Mouse (Mus musculus) neural tube, embryonic 12.5 days (tissue): ENCODE measurements at regions not wholly inside any gene's neighbourhood (a gene's known extent, or its start where the extent isn't known, plus 50 kb on each side); places are given as distances from the start of the nearest gene placed in this dataset.
A peak's percentile ranks its signal among the peaks of the same experiment; 100 is the strongest.

Experiments
- ATAC-seq: fragments of 200-750 bp; cut with Nextera tagmentation; 2 replicates; pipeline ENCODE4 v1.8.0; 2017; ENCODE audit warnings: low read depth, mild to moderate bottlenecking, moderate TSS enrichment, moderate library complexity; ENCODE audit not compliant: low FRiP score
- H3K27ac ChIP-seq: fragments of 300-500 bp; sonication (generic); 2 replicates; pipeline ENCODE4 v1.5.1; 2016
- H3K27me3 ChIP-seq: fragments of 300-500 bp; sonication (generic); replicated peaks from 2 replicates; pipeline ENCODE4 v1.6.1; 2016; ENCODE audit warnings: mild to moderate bottlenecking
- H3K36me3 ChIP-seq: fragments of 300-500 bp; sonication (generic); 2 replicates; pipeline ENCODE4 v1.6.1; 2016; ENCODE audit warnings: mild to moderate bottlenecking
- H3K4me1 ChIP-seq: fragments of 300-500 bp; sonication (generic); 2 replicates; pipeline ENCODE4 v1.6.1; 2016
- H3K4me2 ChIP-seq: fragments of 300-500 bp; sonication (generic); replicated peaks from 2 replicates; pipeline ENCODE4 v1.6.1; 2016; ENCODE audit warnings: mild to moderate bottlenecking
- H3K4me3 ChIP-seq: fragments of 300-500 bp; sonication (generic); 2 replicates; pipeline ENCODE4 v1.5.1; 2016
- H3K9ac ChIP-seq: fragments of 300-500 bp; sonication (generic); 2 replicates; pipeline ENCODE4 v1.6.1; 2016; ENCODE audit warnings: mild to moderate bottlenecking
- H3K9me3 ChIP-seq: fragments of 300-500 bp; sonication (generic); 2 replicates; pipeline ENCODE4 v1.6.1; 2016; ENCODE audit warnings: mild to moderate bottlenecking
- WGBS: fragments of 180-500 bp; shearing (Covaris S2); methylation state at CpG from one replicate; pipeline ENCODE4 v1.1.7; 2016; 5-methylcytosine and 5-hydroxymethylcytosine counted together

DNA sequence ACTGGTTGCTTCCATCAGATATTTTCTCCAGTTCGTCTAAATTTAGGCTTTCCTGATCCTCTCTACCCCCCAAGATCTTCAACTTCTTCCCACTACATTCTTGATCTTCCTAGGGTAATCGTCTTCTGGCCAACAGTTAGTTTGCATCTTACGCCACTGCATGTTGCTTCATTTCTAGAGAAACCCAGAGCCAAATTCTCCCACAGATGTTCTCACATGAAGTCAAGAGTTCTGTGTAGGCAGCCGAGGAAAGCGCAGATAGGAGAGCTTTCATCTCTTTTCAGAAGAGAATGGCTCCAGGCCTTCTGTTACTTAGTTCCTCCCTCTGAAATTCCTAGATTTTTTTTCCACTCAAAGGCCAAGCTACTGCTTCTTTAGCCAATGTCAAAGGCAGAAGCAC, 179.9 kb downstream of the Fgf10 start:
- Histone ChIP-seq H3K36me3 (no peaks in the 10 kb centered on the region), H3K4me1 (no peaks in the 10 kb centered on the region), H3K4me2 (no peak overlapping the region), H3K4me3 (no peak overlapping the region), H3K27me3 (no peaks in the 10 kb centered on the region), H3K27ac (no peak overlapping the region), H3K9me3 (no peaks in the 10 kb centered on the region), H3K9ac (no peak overlapping the region)
- no peak for ATAC-seq
- 91% methylated on average over 5 of the region's 5 CpGs for WGBS

- ATAC-seq, result no peak
- 89% methylated on average over 8 of the region's 8 CpGs for WGBS
- H3K4me1 ChIP-seq, result no peaks in the 10 kb centered on the region
These were observed 181.1 kb downstream of the Fgf10 start for GRCm38 (mm10) chr13:118850708-118851107.

DNA sequence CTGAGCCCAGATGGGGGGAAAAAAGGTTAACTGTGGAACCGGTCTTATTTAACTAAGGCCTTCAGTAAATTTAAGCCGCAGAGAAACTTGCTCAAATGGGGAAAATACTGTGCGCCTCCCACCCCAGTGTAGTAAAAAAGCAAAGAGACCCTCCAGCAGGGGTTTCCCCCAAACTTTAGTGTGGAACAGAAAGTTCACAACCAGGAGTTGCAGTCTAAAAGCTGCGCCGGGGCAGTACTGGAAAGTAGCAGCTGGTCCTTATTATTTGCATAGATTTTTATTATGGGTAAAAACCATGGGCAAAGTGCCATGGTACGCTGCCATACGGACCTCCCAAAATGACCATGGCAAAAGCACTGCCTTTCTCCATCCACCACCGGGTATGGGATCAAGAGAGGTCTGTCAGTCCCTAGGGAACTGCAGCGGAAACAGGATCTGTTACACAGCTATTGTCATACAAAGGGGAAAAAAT, 216.8 kb downstream of the Fgf10 start:
- H3K4me1 ChIP-seq, result no peaks in the 10 kb centered on the region
- no peak overlapping the region for H3K4me2 ChIP-seq
- no peaks in the 10 kb centered on the region for H3K36me3 ChIP-seq
- no peaks in the 10 kb centered on the region for H3K27me3 ChIP-seq
- WGBS, result 71% methylated on average over 9 of the region's 9 CpGs
- no peak overlapping the region for H3K4me3 ChIP-seq
- no peak overlapping the region for H3K27ac ChIP-seq
- no peak overlapping the region for H3K9ac ChIP-seq
- H3K9me3 ChIP-seq, result no peaks in the 10 kb centered on the region
- no peak for ATAC-seq

More at GRCm38 (mm10) chr13:118850708-118851107, 181.1 kb downstream of the Fgf10 start:
- no peak overlapping the region for H3K9ac ChIP-seq
- H3K36me3 ChIP-seq, result no peaks in the 10 kb centered on the region
- no peak overlapping the region for H3K4me3 ChIP-seq
- no peak overlapping the region for H3K27ac ChIP-seq
- H3K27me3 ChIP-seq, result no peaks in the 10 kb centered on the region
- no peak overlapping the region for H3K4me2 ChIP-seq
- no peaks in the 10 kb centered on the region for H3K9me3 ChIP-seq

DNA sequence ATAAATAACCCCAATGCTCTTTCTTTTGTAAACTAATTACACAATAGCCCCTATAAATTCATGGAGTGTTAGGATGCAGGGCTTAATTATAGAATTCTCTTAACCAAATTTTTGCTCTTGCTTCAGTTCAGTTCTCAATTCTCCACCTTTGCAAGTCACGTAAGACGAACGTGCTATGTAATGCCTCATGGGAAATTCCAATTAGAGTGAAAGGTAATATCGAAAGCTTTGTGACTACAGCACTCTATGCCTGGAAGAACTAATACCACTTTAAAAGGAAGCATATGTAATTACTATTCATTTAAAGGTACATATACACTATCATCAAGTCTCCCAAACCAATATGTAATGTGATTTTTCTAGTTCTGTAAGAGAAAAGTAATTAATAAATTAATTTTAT, 225.5 kb downstream of the Fgf10 start:
- no peaks in the 10 kb centered on the region for H3K4me1 ChIP-seq
- H3K36me3 ChIP-seq, result no peaks in the 10 kb centered on the region
- no peak overlapping the region for H3K4me2 ChIP-seq
- WGBS, result 85% methylated on average over 4 of the region's 4 CpGs
- no peak for ATAC-seq
- H3K27ac ChIP-seq, result no peak overlapping the region
- H3K27me3 ChIP-seq, result no peaks in the 10 kb centered on the region
- no peak overlapping the region for H3K4me3 ChIP-seq
- no peak overlapping the region for H3K9ac ChIP-seq
- no peaks in the 10 kb centered on the region for H3K9me3 ChIP-seq

DNA sequence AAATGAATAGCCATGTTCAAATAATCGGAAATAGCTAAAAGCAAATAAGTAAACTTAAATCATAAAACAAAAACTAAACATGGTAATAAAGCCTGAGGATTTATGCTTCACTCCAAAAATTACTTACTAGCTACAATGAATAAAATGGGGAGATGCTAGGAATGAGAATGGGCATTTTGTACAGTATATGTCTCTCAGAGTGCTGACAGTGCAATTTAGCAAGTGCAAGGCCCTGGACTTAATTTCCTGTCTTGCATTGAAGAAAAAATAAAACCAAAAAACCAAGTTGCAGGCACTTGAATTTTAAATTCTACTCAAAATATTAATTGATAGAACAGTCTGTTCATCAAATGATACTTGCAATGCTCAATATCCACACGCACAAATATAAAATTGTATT, 232.4 kb downstream of the Fgf10 start:
- no peaks in the 10 kb centered on the region for H3K4me1 ChIP-seq
- H3K27me3 ChIP-seq, result no peaks in the 10 kb centered on the region
- H3K27ac ChIP-seq, result no peak overlapping the region
- no peaks in the 10 kb centered on the region for H3K36me3 ChIP-seq
- H3K9ac ChIP-seq, result no peak overlapping the region
- no peak overlapping the region for H3K4me3 ChIP-seq
- H3K9me3 ChIP-seq, result no peaks in the 10 kb centered on the region
- no peak for ATAC-seq
- WGBS, result 95% methylated on average over 2 of the region's 2 CpGs
- no peak overlapping the region for H3K4me2 ChIP-seq

GRCm38 (mm10) chr13:118910351-118910750, 240.8 kb downstream of the Fgf10 start:
- no peak for ATAC-seq
- Histone ChIP-seq H3K27ac (no peak overlapping the region), H3K36me3 (no peaks in the 10 kb centered on the region), H3K9me3 (no peaks in the 10 kb centered on the region), H3K4me2 (no peak overlapping the region), H3K9ac (no peak overlapping the region), H3K4me1 (no peaks in the 10 kb centered on the region), H3K4me3 (no peak overlapping the region), H3K27me3 (no peaks in the 10 kb centered on the region)
- WGBS, result 85% methylated on average over 2 of the region's 2 CpGs

- H3K9me3 ChIP-seq, result no peaks in the 10 kb centered on the region
- no peaks in the 10 kb centered on the region for H3K27me3 ChIP-seq
- WGBS, result 85% methylated on average over 3 of the region's 3 CpGs
- no peak for ATAC-seq
- H3K9ac ChIP-seq, result no peak overlapping the region
- no peak overlapping the region for H3K27ac ChIP-seq
- H3K4me1 ChIP-seq, result no peaks in the 10 kb centered on the region
- no peak overlapping the region for H3K4me3 ChIP-seq
- no peaks in the 10 kb centered on the region for H3K36me3 ChIP-seq
- no peak overlapping the region for H3K4me2 ChIP-seq
These were observed 271.2 kb downstream of the Fgf10 start for GRCm38 (mm10) chr13:118940786-118941185.

GRCm38 (mm10) chr13:118966120-118966676, 296.6 kb downstream of the Fgf10 start:
- H3K4me2 ChIP-seq, result no peak overlapping the region
- ATAC-seq, result no peak
- 85% methylated on average over 3 of the region's 3 CpGs for WGBS
- no peaks in the 10 kb centered on the region for H3K27me3 ChIP-seq
- H3K9ac ChIP-seq, result no peak overlapping the region
- no peaks in the 10 kb centered on the region for H3K4me1 ChIP-seq
- H3K9me3 ChIP-seq, result 0 out of 2 replicates have a peak, but pooled peaks cover 3% of the 10 kb centered on the region
- H3K27ac ChIP-seq, result no peak overlapping the region
- H3K36me3 ChIP-seq, result no peaks in the 10 kb centered on the region
- no peak overlapping the region for H3K4me3 ChIP-seq

DNA sequence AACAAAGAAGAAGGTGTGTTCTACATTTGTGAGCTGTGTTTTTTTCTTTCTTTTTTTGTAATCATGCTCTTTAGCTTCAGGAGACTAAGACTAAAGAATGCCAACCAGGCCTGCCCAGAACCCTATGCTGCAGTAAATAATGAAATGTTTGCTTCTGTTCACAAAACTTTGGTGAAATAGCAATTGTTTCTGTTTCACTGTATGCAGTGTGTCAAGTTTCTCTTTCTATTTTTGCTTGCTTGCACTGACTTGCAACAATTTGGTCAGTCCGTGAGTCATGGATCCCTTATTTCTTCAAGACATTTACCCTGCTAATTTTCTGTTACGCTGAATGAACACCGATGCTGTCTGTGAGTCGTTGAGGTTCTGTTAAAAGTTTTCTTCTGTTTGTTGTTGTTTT, 298.1 kb downstream of the Fgf10 start:
- Histone ChIP-seq H3K9me3 (no peaks in the 10 kb centered on the region), H3K27ac (no peak overlapping the region), H3K4me3 (no peak overlapping the region), H3K9ac (no peak overlapping the region), H3K4me2 (no peak overlapping the region), H3K4me1 (no peaks in the 10 kb centered on the region), H3K27me3 (no peaks in the 10 kb centered on the region), H3K36me3 (no peaks in the 10 kb centered on the region)
- 92% methylated on average over 4 of the region's 4 CpGs for WGBS
- no peak for ATAC-seq

DNA sequence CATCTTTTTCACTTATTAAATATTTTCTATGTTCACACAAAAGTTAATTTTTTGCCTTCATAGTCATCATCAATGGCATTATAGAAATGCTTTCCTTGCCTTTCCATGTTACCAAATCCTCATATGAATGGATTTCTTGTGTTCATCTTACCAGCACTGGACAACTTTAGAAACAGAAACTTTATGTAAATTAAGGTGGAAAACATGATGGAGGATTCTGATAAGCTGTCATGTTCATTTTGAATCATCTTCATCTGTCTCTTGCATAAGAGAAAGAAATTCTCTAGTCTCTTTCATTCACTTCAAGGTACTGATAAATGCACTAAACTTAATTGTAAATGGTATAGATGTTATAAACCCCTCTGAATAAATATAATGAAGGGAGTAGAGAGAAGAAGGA, 305.4 kb downstream of the Fgf10 start:
- H3K4me2 ChIP-seq, result no peak overlapping the region
- H3K9me3 ChIP-seq, result no peaks in the 10 kb centered on the region
- H3K27me3 ChIP-seq, result no peaks in the 10 kb centered on the region
- H3K36me3 ChIP-seq, result no peaks in the 10 kb centered on the region
- H3K4me1 ChIP-seq, result no peaks in the 10 kb centered on the region
- H3K9ac ChIP-seq, result no peak overlapping the region
- ATAC-seq, result no peak
- H3K27ac ChIP-seq, result no peak overlapping the region
- H3K4me3 ChIP-seq, result no peak overlapping the region

DNA sequence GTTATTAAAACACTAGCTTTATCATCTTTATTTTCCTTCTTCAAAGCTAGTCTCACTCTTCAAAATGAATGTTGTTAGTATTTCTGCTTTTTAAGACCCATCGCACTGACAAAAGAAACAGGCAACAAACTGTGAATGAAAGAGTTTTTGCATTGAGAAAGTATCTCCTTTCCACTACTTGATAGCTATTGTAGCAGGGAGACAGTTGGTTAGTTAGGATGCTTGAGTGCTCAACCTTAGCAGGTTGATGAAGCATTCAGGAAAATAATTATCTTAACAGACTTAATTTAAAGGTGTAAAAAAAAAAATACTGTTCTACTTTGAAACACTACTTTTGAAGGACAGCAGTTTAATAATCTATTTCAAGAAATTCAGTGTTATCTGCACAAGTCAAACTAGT, 305.9 kb downstream of the Fgf10 start:
- H3K36me3 ChIP-seq, result no peaks in the 10 kb centered on the region
- no peak overlapping the region for H3K4me2 ChIP-seq
- H3K27me3 ChIP-seq, result no peaks in the 10 kb centered on the region
- no peaks in the 10 kb centered on the region for H3K9me3 ChIP-seq
- no peak overlapping the region for H3K4me3 ChIP-seq
- no peak overlapping the region for H3K9ac ChIP-seq
- ATAC-seq, result no peak
- no peak overlapping the region for H3K27ac ChIP-seq
- WGBS, result 89% methylated on average over 1 of the region's 1 CpGs
- H3K4me1 ChIP-seq, result no peaks in the 10 kb centered on the region

- Histone ChIP-seq H3K9me3 (no peaks in the 10 kb centered on the region), H3K36me3 (no peaks in the 10 kb centered on the region), H3K4me3 (no peak overlapping the region), H3K9ac (no peak overlapping the region), H3K27me3 (no peaks in the 10 kb centered on the region), H3K4me1 (0 out of 2 replicates have a peak, but pooled peaks cover 4% of the 10 kb centered on the region), H3K27ac (no peak overlapping the region), H3K4me2 (no peak overlapping the region)
- no peak for ATAC-seq
- 86% methylated on average over 5 of the region's 5 CpGs for WGBS
These were observed 309.9 kb downstream of the Fgf10 start for GRCm38 (mm10) chr13:118979505-118979904.

GRCm38 (mm10) chr13:118981196-118981810, 311.7 kb downstream of the Fgf10 start:
- WGBS, result 50% methylated on average over 10 of the region's 10 CpGs
- ATAC-seq, result peak; percentile 73
- Histone ChIP-seq H3K4me2 (no peak overlapping the region), H3K9me3 (no peaks in the 10 kb centered on the region), H3K27me3 (no peaks in the 10 kb centered on the region), H3K27ac (no peak overlapping the region), H3K4me1 (0 out of 2 replicates have a peak, but pooled peaks cover 4% of the 10 kb centered on the region), H3K4me3 (no peak overlapping the region), H3K36me3 (no peaks in the 10 kb centered on the region), H3K9ac (no peak overlapping the region)
